22 mouse cellular contexts compared by ENCODE assay signal in genomic region chr8:87049196-87049595, GRCm38 (mm10).
"Had no signal": no experiment of that assay in that cellular context is flagged by ENCODE, and none has a peak within 500 bp of the region (broad histone marks: within the 10 kb centered on the region; RNA-seq: fewer than 3 reads in every experiment).

No protein-coding gene starts in this region.

- DNase-seq: gastrocnemius, postnatal 10 days; heart, postnatal 36 days; kidney, adult 18-20 months; kidney, adult 8-10 months; kidney, postnatal 10 days; kidney, postnatal 25 days; kidney, postnatal 4 days; liver, embryonic 13.5 days had no signal

- ATAC-seq: hindbrain, postnatal 0 days; intestine, postnatal 0 days had no signal

- H3K9me3 ChIP-seq: heart, embryonic 10.5 days; heart, embryonic 15.5 days; hindbrain, embryonic 13.5 days; hindbrain, embryonic 15.5 days; limb, embryonic 10.5 days; limb, embryonic 12.5 days; liver, embryonic 13.5 days; liver, embryonic 15.5 days had no signal

- H3K27me3 ChIP-seq: heart, embryonic 13.5 days; heart, embryonic 15.5 days; hindbrain, embryonic 13.5 days; hindbrain, embryonic 15.5 days; limb, embryonic 12.5 days; liver, embryonic 13.5 days; liver, embryonic 15.5 days had no signal

- H3K9ac ChIP-seq: heart, embryonic 13.5 days; heart, embryonic 15.5 days; hindbrain, embryonic 13.5 days; hindbrain, embryonic 15.5 days; limb, embryonic 12.5 days; liver, embryonic 13.5 days; liver, embryonic 15.5 days had no signal

- H3K4me3 ChIP-seq: gastrocnemius, adult 2 months; heart, embryonic 10.5 days; heart, embryonic 13.5 days; heart, embryonic 15.5 days; hindbrain, embryonic 13.5 days; hindbrain, embryonic 15.5 days; layer of hippocampus, adult 2 months; left cerebral cortex, adult 2 months; limb, embryonic 10.5 days; limb, embryonic 12.5 days; liver, embryonic 13.5 days; liver, embryonic 15.5 days had no signal

- H3K27ac ChIP-seq: gastrocnemius, adult 2 months; heart, embryonic 10.5 days; heart, embryonic 13.5 days; heart, embryonic 15.5 days; hindbrain, embryonic 13.5 days; hindbrain, embryonic 15.5 days; hindbrain, postnatal 0 days; layer of hippocampus, adult 2 months; left cerebral cortex, adult 2 months; limb, embryonic 10.5 days; limb, embryonic 12.5 days; liver, embryonic 13.5 days; liver, embryonic 15.5 days had no signal

- H3K36me3 ChIP-seq: heart, embryonic 10.5 days; heart, embryonic 13.5 days; heart, embryonic 15.5 days; hindbrain, embryonic 13.5 days; hindbrain, embryonic 15.5 days; limb, embryonic 10.5 days; limb, embryonic 12.5 days; liver, embryonic 13.5 days; liver, embryonic 15.5 days had no signal

- H3K4me1 ChIP-seq: heart, embryonic 13.5 days; heart, embryonic 15.5 days; limb, embryonic 10.5 days; limb, embryonic 12.5 days; liver, embryonic 13.5 days; liver, embryonic 15.5 days had no signal

- H3K4me2 ChIP-seq: heart, embryonic 13.5 days; heart, embryonic 15.5 days; hindbrain, embryonic 13.5 days; hindbrain, embryonic 15.5 days; limb, embryonic 12.5 days; liver, embryonic 11.5 days; liver, embryonic 13.5 days; liver, embryonic 15.5 days had no signal
